Mouse (Mus musculus): ENCODE measurements around the gene Nudt8. TPM values are rescaled to one million over a fixed set of nuclear protein-coding genes. Genes with fewer than 3 reads are reported as not detected.

The Nudt8 gene
- polyA plus RNA-seq, 1 experiment from 2014 or later = 26.8 TPM

DNA sequence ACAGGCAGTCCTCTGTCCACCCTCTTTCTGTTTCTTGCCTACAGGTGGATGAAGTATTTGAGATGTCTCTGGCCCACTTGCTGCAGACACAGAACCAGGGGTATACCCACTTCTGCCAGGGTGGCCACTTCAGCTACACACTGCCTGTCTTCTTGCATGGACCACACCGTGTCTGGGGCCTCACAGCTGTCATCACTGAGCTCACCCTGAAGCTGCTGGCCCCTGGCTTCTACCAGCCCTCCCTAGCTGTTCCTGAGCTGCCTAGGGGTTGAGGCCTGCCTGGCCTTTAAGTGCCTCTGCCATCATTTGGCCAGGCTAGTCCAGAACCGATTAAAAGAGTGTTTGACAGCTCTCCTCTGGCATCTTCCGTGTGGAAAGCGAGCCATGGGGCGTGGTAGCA, 1.4 kb downstream of the Nudt8 start:
- Histone ChIP-seq H3K27ac (replicated peaks; ENCODE audit: low read depth, low read length) (no peak overlapping the region; the same call in 1 of the 2 replicates), H3K36me3 (ENCODE audit: control insufficient read depth, insufficient read depth, low read length) (peaks cover 17% of the 10 kb centered on the region), H3K27me3 (ENCODE audit: control insufficient read depth, insufficient read depth, low read length) (no peaks in the 10 kb centered on the region), H3K4me2 (ENCODE audit: low read length) (peak overlapping the region; percentile 89), H3K9ac (replicated peaks; ENCODE audit: low read length) (peak overlapping the region; percentile 68; the same call in 1 of the 2 replicates), H3K4me3 (replicated peaks; ENCODE audit: low read depth, low read length) (no peak overlapping the region), H3K4me1 (ENCODE audit: control insufficient read depth, insufficient read depth, low read length) (peaks cover 16% of the 10 kb centered on the region), H3K9me3 (ENCODE audit: control insufficient read depth, low read length) (no peaks in the 10 kb centered on the region)
- 89% methylated on average over 5 of the region's 5 CpGs for WGBS
- ATAC-seq (ENCODE audit: low FRiP score, low TSS enrichment) (no peak), DNase-seq (no peak)

GRCm38 (mm10) chr19:4003112-4003511, 2.7 kb downstream of the Nudt8 start, which contains the start of gene Doc2g:
Gene Doc2g, plus strand, starts transcription at chr19:4003313.
- no peaks in the 10 kb centered on the region for H3K9me3 ChIP-seq (ENCODE audit: control insufficient read depth, low read length)
- H3K36me3 ChIP-seq (ENCODE audit: control insufficient read depth, insufficient read depth, low read length) = peaks cover 31% of the 10 kb centered on the region
- ATAC-seq (ENCODE audit: low FRiP score, low TSS enrichment) (no peak), DNase-seq (no peak)
- H3K4me2 ChIP-seq (ENCODE audit: low read length) = no peak within 1 kb of the TSS
- no peaks in the 10 kb centered on the region for H3K27me3 ChIP-seq (ENCODE audit: control insufficient read depth, insufficient read depth, low read length)
- no peak within 1 kb of the TSS for H3K4me3 ChIP-seq (replicated peaks; ENCODE audit: low read depth, low read length)
- H3K27ac ChIP-seq (replicated peaks; ENCODE audit: low read depth, low read length) = no peak within 1 kb of the TSS
- WGBS = 86% methylated on average over 1 of the region's 1 CpGs
- peaks cover 16% of the 10 kb centered on the region for H3K4me1 ChIP-seq (ENCODE audit: control insufficient read depth, insufficient read depth, low read length)
- no peak within 1 kb of the TSS for H3K9ac ChIP-seq (replicated peaks; ENCODE audit: low read length)

GRCm38 (mm10) chr19:4003641-4004040, 3.3 kb downstream of the Nudt8 start:
- Histone ChIP-seq H3K9ac (replicated peaks; ENCODE audit: low read length) (no peak overlapping the region), H3K36me3 (ENCODE audit: control insufficient read depth, insufficient read depth, low read length) (peaks cover 36% of the 10 kb centered on the region), H3K4me1 (ENCODE audit: control insufficient read depth, insufficient read depth, low read length) (peaks cover 16% of the 10 kb centered on the region), H3K27me3 (ENCODE audit: control insufficient read depth, insufficient read depth, low read length) (no peaks in the 10 kb centered on the region), H3K4me2 (ENCODE audit: low read length) (no peak overlapping the region), H3K27ac (replicated peaks; ENCODE audit: low read depth, low read length) (no peak overlapping the region), H3K9me3 (ENCODE audit: control insufficient read depth, low read length) (no peaks in the 10 kb centered on the region), H3K4me3 (replicated peaks; ENCODE audit: low read depth, low read length) (no peak overlapping the region)
- WGBS = 82% methylated on average over 12 of the region's 12 CpGs
- DNase-seq (no peak), ATAC-seq (ENCODE audit: low FRiP score, low TSS enrichment) (no peak)

DNA sequence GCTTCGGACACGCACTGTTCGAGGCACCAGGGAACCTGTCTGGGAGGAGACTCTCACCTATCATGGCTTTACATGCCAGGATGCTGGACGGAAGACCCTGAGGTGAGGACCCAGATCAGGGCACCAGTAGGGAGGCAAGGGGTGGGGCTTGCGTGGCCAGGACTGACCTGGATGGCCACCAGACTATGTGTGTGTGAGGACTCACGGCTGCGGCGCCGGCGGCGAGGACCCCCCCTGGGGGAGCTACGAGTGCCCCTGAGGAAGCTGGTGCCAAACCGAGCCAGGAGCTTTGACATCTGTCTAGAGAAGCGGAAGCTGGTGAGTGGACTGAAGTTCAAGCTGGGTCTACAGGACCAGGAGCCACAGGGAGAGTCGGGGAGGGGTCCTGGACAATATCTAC, 4.0 kb downstream of the Nudt8 start:
- Histone ChIP-seq H3K4me3 (replicated peaks; ENCODE audit: low read depth, low read length) (no peak overlapping the region), H3K36me3 (ENCODE audit: control insufficient read depth, insufficient read depth, low read length) (peaks cover 43% of the 10 kb centered on the region), H3K9ac (replicated peaks; ENCODE audit: low read length) (no peak overlapping the region), H3K9me3 (ENCODE audit: control insufficient read depth, low read length) (no peaks in the 10 kb centered on the region), H3K27ac (replicated peaks; ENCODE audit: low read depth, low read length) (no peak overlapping the region), H3K4me2 (ENCODE audit: low read length) (no peak overlapping the region), H3K4me1 (ENCODE audit: control insufficient read depth, insufficient read depth, low read length) (peaks cover 16% of the 10 kb centered on the region), H3K27me3 (ENCODE audit: control insufficient read depth, insufficient read depth, low read length) (no peaks in the 10 kb centered on the region)
- DNase-seq (no peak), ATAC-seq (ENCODE audit: low FRiP score, low TSS enrichment) (no peak)
- WGBS = 87% methylated on average over 15 of the region's 15 CpGs

DNA sequence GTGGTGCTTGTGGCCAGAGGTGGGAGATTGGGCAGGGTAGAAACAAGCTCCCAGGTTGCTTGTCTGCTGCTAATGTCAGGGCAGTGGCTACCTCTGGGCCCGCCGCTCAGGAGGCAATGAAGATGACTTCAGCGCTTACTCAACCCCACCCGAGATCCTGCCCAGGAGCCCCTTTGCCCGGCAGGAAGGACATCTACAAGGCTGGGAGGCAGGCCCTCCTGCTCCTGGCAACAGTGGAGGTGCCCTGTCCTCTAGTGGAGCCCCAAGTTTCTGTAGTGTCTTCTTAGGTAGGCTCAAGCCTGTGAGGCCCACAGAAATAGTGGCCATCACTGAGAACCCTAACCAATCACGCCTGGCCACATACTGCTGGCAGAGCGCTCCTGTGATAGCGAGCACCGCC, 4.7 kb downstream of the Nudt8 start:
- 90% methylated on average over 9 of the region's 9 CpGs for WGBS
- H3K27ac ChIP-seq (replicated peaks; ENCODE audit: low read depth, low read length) = no peak overlapping the region
- H3K9me3 ChIP-seq (ENCODE audit: control insufficient read depth, low read length) = no peaks in the 10 kb centered on the region
- H3K9ac ChIP-seq (replicated peaks; ENCODE audit: low read length) = no peak overlapping the region
- DNase-seq (no peak), ATAC-seq (ENCODE audit: low FRiP score, low TSS enrichment) (no peak)
- H3K4me2 ChIP-seq (ENCODE audit: low read length) = no peak overlapping the region
- no peak overlapping the region for H3K4me3 ChIP-seq (replicated peaks; ENCODE audit: low read depth, low read length)
- peaks cover 50% of the 10 kb centered on the region for H3K36me3 ChIP-seq (ENCODE audit: control insufficient read depth, insufficient read depth, low read length)
- no peaks in the 10 kb centered on the region for H3K27me3 ChIP-seq (ENCODE audit: control insufficient read depth, insufficient read depth, low read length)
- H3K4me1 ChIP-seq (ENCODE audit: control insufficient read depth, insufficient read depth, low read length) = peaks cover 13% of the 10 kb centered on the region

GRCm38 (mm10) chr19:4005971-4006370, 5.6 kb downstream of the Nudt8 start:
- ATAC-seq (ENCODE audit: low FRiP score, low TSS enrichment) (no peak), DNase-seq (no peak)
- Histone ChIP-seq H3K27me3 (ENCODE audit: control insufficient read depth, insufficient read depth, low read length) (no peaks in the 10 kb centered on the region), H3K4me1 (ENCODE audit: control insufficient read depth, insufficient read depth, low read length) (peaks cover 10% of the 10 kb centered on the region), H3K4me2 (ENCODE audit: low read length) (no peak overlapping the region), H3K9ac (replicated peaks; ENCODE audit: low read length) (no peak overlapping the region), H3K9me3 (ENCODE audit: control insufficient read depth, low read length) (no peaks in the 10 kb centered on the region), H3K36me3 (ENCODE audit: control insufficient read depth, insufficient read depth, low read length) (peaks cover 57% of the 10 kb centered on the region), H3K27ac (replicated peaks; ENCODE audit: low read depth, low read length) (no peak overlapping the region), H3K4me3 (replicated peaks; ENCODE audit: low read depth, low read length) (no peak overlapping the region)
- 95% methylated on average over 8 of the region's 8 CpGs for WGBS

DNA sequence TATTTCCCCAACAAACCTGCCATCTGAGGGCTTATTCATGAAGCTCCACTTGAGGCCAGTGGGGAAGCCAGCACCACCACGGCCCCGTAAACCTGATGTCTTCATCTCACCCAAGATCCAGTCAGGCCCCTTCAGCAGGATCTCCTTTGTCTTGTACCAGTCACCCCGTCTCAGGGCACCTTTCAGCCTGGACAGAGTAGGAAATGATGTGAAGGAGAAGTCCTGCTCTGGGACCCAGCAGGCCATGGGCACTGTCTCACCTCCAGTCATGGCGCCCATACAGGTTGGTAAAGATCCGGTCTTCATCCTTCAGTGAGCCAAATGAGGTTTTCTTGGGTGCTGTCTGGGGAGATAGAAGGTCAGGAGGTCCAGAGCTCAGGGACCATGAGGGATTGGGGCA, 10.7 kb downstream of the Nudt8 start:
- Histone ChIP-seq H3K36me3 (ENCODE audit: control insufficient read depth, insufficient read depth, low read length) (peaks cover 49% of the 10 kb centered on the region), H3K9ac (replicated peaks; ENCODE audit: low read length) (no peak overlapping the region), H3K27ac (replicated peaks; ENCODE audit: low read depth, low read length) (no peak overlapping the region), H3K4me3 (replicated peaks; ENCODE audit: low read depth, low read length) (no peak overlapping the region), H3K27me3 (ENCODE audit: control insufficient read depth, insufficient read depth, low read length) (no peaks in the 10 kb centered on the region), H3K4me2 (ENCODE audit: low read length) (peak overlapping the region; percentile 75; the same call in 1 of the 2 replicates), H3K4me1 (ENCODE audit: control insufficient read depth, insufficient read depth, low read length) (peaks cover 9% of the 10 kb centered on the region), H3K9me3 (ENCODE audit: control insufficient read depth, low read length) (no peaks in the 10 kb centered on the region)
- 93% methylated on average over 5 of the region's 5 CpGs for WGBS
- DNase-seq = no peak
- no peak for ATAC-seq (ENCODE audit: low FRiP score, low TSS enrichment)

GRCm38 (mm10) chr19:4012432-4013022, 12.1 kb downstream of the Nudt8 start, which contains the start of gene Ndufv1:
Gene Ndufv1, minus strand, starts transcription at chr19:4012806.
- WGBS = under 1% methylated on average over 45 of the region's 45 CpGs

DNA sequence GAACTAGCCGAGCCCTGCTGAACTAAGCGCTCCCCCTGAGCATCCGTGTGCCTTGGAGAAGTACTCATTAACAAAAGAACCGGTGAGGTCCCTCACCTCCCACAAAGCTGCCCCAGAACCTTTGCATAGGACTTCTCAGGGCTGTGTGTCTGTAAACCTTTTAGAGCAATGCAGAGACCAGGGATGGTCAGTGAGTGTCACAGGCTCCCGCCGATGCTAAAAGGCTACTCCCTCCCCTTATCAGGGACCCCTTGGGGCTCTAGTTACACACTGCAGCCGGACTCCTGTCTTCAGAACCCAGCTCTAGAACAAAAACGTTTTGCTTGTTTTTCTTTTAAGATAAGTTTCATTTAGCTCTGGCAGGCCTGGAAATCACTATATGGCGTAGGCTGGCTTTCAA, 12.7 kb downstream of the Nudt8 start:
- Histone ChIP-seq H3K9me3 (ENCODE audit: control insufficient read depth, low read length) (no peaks in the 10 kb centered on the region), H3K9ac (replicated peaks; ENCODE audit: low read length) (no peak overlapping the region), H3K4me1 (ENCODE audit: control insufficient read depth, insufficient read depth, low read length) (peaks cover 9% of the 10 kb centered on the region), H3K27me3 (ENCODE audit: control insufficient read depth, insufficient read depth, low read length) (no peaks in the 10 kb centered on the region), H3K27ac (replicated peaks; ENCODE audit: low read depth, low read length) (no peak overlapping the region), H3K4me2 (ENCODE audit: low read length) (peak overlapping the region; percentile 43), H3K36me3 (ENCODE audit: control insufficient read depth, insufficient read depth, low read length) (peaks cover 29% of the 10 kb centered on the region), H3K4me3 (replicated peaks; ENCODE audit: low read depth, low read length) (peak overlapping the region; percentile 82)
- DNase-seq = no peak
- peak; percentile 34; the same call in 1 of the 2 replicates for ATAC-seq (ENCODE audit: low FRiP score, low TSS enrichment)
- 26% methylated on average over 9 of the region's 9 CpGs for WGBS

More at GRCm38 (mm10) chr19:4012432-4013022, 12.1 kb downstream of the Nudt8 start, which contains the start of gene Ndufv1:
- peaks cover 34% of the 10 kb centered on the region for H3K36me3 ChIP-seq (ENCODE audit: control insufficient read depth, insufficient read depth, low read length)
- no peaks in the 10 kb centered on the region for H3K9me3 ChIP-seq (ENCODE audit: control insufficient read depth, low read length)
- H3K4me1 ChIP-seq (ENCODE audit: control insufficient read depth, insufficient read depth, low read length) = peaks cover 9% of the 10 kb centered on the region
- H3K27me3 ChIP-seq (ENCODE audit: control insufficient read depth, insufficient read depth, low read length) = no peaks in the 10 kb centered on the region
- peak within 1 kb of the TSS; percentile 82 for H3K4me3 ChIP-seq (replicated peaks; ENCODE audit: low read depth, low read length)
- peak within 1 kb of the TSS; percentile 75 for H3K4me2 ChIP-seq (ENCODE audit: low read length)
- peak within 1 kb of the TSS; percentile 73 for H3K27ac ChIP-seq (replicated peaks; ENCODE audit: low read depth, low read length)
- peak; percentile 99 for DNase-seq
- peak within 1 kb of the TSS; percentile 74 for H3K9ac ChIP-seq (replicated peaks; ENCODE audit: low read length)
- peak; percentile 99 for ATAC-seq (ENCODE audit: low FRiP score, low TSS enrichment)
